Mouse (Mus musculus) limb, embryonic 10.5 days (tissue): Measurements from ENCODE around the gene Chst12. TPM values are rescaled to one million over a fixed set of nuclear protein-coding genes. Genes with fewer than 3 reads are reported as not detected.

Experiments used
- DNase-seq: peaks from one replicate; pipeline ENCODE4 v3.0.0-alpha.2; 2017; ENCODE audit warnings: low spot score
- H3K27ac ChIP-seq: fragments of 300-500 bp; sonication (generic); 2 replicates; pipeline ENCODE4 v1.5.1; 2016; ENCODE audit warnings: mild to moderate bottlenecking
- H3K27me3 ChIP-seq: fragments of 300-500 bp; sonication (generic); 2 replicates; pipeline ENCODE4 v1.6.1; 2016; ENCODE audit warnings: low read depth, mild to moderate bottlenecking; ENCODE audit not compliant: poor library complexity, severe bottlenecking
- H3K36me3 ChIP-seq: fragments of 300-500 bp; sonication (generic); 2 replicates; pipeline ENCODE4 v1.6.1; 2016; ENCODE audit warnings: mild to moderate bottlenecking, moderate library complexity
- H3K4me1 ChIP-seq: fragments of 300-500 bp; sonication (generic); 2 replicates; pipeline ENCODE4 v1.6.1; 2016
- H3K4me3 ChIP-seq: fragments of 300-500 bp; sonication (generic); 2 replicates; pipeline ENCODE4 v1.5.1; 2016; ENCODE audit warnings: mild to moderate bottlenecking, moderate library complexity
- H3K9me3 ChIP-seq: fragments of 300-500 bp; sonication (generic); replicated peaks from 2 replicates; pipeline ENCODE4 v1.6.1; 2016; ENCODE audit warnings: mild to moderate bottlenecking
- WGBS: fragments of 180-500 bp; shearing (Covaris S2); methylation state at CpG from one replicate; pipeline ENCODE4 v1.1.7; 2016; 5-methylcytosine and 5-hydroxymethylcytosine counted together
- polyA plus RNA-seq: library from polyadenylated mRNA; unstranded; fragments of >200 nt; fragmentation: Nextera tagmentation; extraction: Ambion mirVana; gene quantifications from 2 replicates; pipeline ENCODE4 v1.2.1, GENCODE M21; 2016

The Chst12 gene
- polyA plus RNA-seq, 1 experiment from 2014 or later: 20.7 TPM

GRCm38 (mm10) chr5:140538111-140538683 is 32.8 kb downstream of the Chst12 start:
- no peaks in the 10 kb centered on the region for H3K9me3 ChIP-seq
- peak; percentile 73 for DNase-seq
- no peak overlapping the region for H3K27ac ChIP-seq
- 50% methylated on average over 13 of the region's 13 CpGs for WGBS
- H3K4me1 ChIP-seq: peaks cover 13% of the 10 kb centered on the region
- no peaks in the 10 kb centered on the region for H3K36me3 ChIP-seq
- H3K27me3 ChIP-seq: peaks cover 4% of the 10 kb centered on the region; the same call in 1 of the 2 replicates
- H3K4me3 ChIP-seq: no peak overlapping the region

GRCm38 (mm10) chr5:140540106-140540505 is 34.8 kb downstream of the Chst12 start:
- WGBS: 12% methylated on average over 8 of the region's 8 CpGs
- Histone ChIP-seq H3K4me3 (no peak overlapping the region), H3K9me3 (no peaks in the 10 kb centered on the region), H3K36me3 (no peaks in the 10 kb centered on the region), H3K4me1 (peaks cover 13% of the 10 kb centered on the region), H3K27ac (no peak overlapping the region), H3K27me3 (peaks cover 4% of the 10 kb centered on the region; the same call in 1 of the 2 replicates)
- DNase-seq: peak; percentile 91

GRCm38 (mm10) chr5:140542811-140543575 is 37.6 kb downstream of the Chst12 start:
- no peak for DNase-seq
- H3K4me1 ChIP-seq: peaks cover 4% of the 10 kb centered on the region
- H3K9me3 ChIP-seq: no peaks in the 10 kb centered on the region
- H3K27me3 ChIP-seq: peaks cover 4% of the 10 kb centered on the region; the same call in 1 of the 2 replicates
- 0 out of 2 replicates have a peak overlapping the region, but pooled peaks have one; percentile 11 for H3K27ac ChIP-seq
- H3K36me3 ChIP-seq: no peaks in the 10 kb centered on the region
- 87% methylated on average over 9 of the region's 9 CpGs for WGBS
- no peak overlapping the region for H3K4me3 ChIP-seq

GRCm38 (mm10) chr5:140545651-140546050 is 40.3 kb downstream of the Chst12 start:
- WGBS: 63% methylated on average over 6 of the region's 6 CpGs

GRCm38 (mm10) chr5:140546332-140546731 is 41.0 kb downstream of the Chst12 start:
- no peaks in the 10 kb centered on the region for H3K27me3 ChIP-seq
- 85% methylated on average over 19 of the region's 19 CpGs for whole genome bisulfite sequencing
- no peaks in the 10 kb centered on the region for H3K9me3 ChIP-seq
- H3K27ac ChIP-seq: no peak overlapping the region
- no peak for DNase-seq
- H3K4me1 ChIP-seq: no peaks in the 10 kb centered on the region
- H3K36me3 ChIP-seq: no peaks in the 10 kb centered on the region
- H3K4me3 ChIP-seq: no peak overlapping the region

More at GRCm38 (mm10) chr5:140545651-140546050, 40.3 kb downstream of the Chst12 start:
- no peaks in the 10 kb centered on the region for H3K4me1 ChIP-seq
- H3K9me3 ChIP-seq: no peaks in the 10 kb centered on the region
- H3K4me3 ChIP-seq: no peak overlapping the region
- DNase-seq: no peak
- H3K27ac ChIP-seq: no peak overlapping the region
- no peaks in the 10 kb centered on the region for H3K27me3 ChIP-seq
- H3K36me3 ChIP-seq: no peaks in the 10 kb centered on the region

GRCm38 (mm10) chr5:140549306-140550047 is 44.1 kb downstream of the Chst12 start:
- no peaks in the 10 kb centered on the region for H3K27me3 ChIP-seq
- H3K9me3 ChIP-seq: no peaks in the 10 kb centered on the region
- WGBS: 61% methylated on average over 17 of the region's 17 CpGs
- DNase-seq: no peak
- H3K4me3 ChIP-seq: no peak overlapping the region
- H3K4me1 ChIP-seq: no peaks in the 10 kb centered on the region
- H3K27ac ChIP-seq: no peak overlapping the region
- H3K36me3 ChIP-seq: no peaks in the 10 kb centered on the region

- 92% methylated on average over 7 of the region's 7 CpGs for WGBS
- Histone ChIP-seq H3K9me3 (no peaks in the 10 kb centered on the region), H3K27ac (no peak overlapping the region), H3K36me3 (no peaks in the 10 kb centered on the region), H3K4me1 (peaks cover 7% of the 10 kb centered on the region), H3K4me3 (no peak overlapping the region), H3K27me3 (no peaks in the 10 kb centered on the region)
- no peak for DNase-seq
Measured at GRCm38 (mm10) chr5:140553719-140554118, 48.4 kb downstream of the Chst12 start.

- Histone ChIP-seq H3K27me3 (no peaks in the 10 kb centered on the region), H3K27ac (peak overlapping the region; percentile 68), H3K4me1 (peaks cover 7% of the 10 kb centered on the region), H3K36me3 (no peaks in the 10 kb centered on the region), H3K4me3 (no peak overlapping the region), H3K9me3 (no peaks in the 10 kb centered on the region)
- WGBS: 78% methylated on average over 3 of the region's 3 CpGs
- DNase-seq: no peak
Measured at GRCm38 (mm10) chr5:140556859-140557258, 51.5 kb downstream of the Chst12 start.

GRCm38 (mm10) chr5:140562601-140563000 is 57.3 kb downstream of the Chst12 start:
- no peak for DNase-seq
- Histone ChIP-seq H3K9me3 (no peaks in the 10 kb centered on the region), H3K4me1 (peaks cover 45% of the 10 kb centered on the region), H3K36me3 (no peaks in the 10 kb centered on the region), H3K27ac (no peak overlapping the region; the same call in 1 of the 2 replicates), H3K27me3 (0 out of 2 replicates have a peak, but pooled peaks cover 4% of the 10 kb centered on the region), H3K4me3 (no peak overlapping the region)
- WGBS: 78% methylated on average over 9 of the region's 9 CpGs

GRCm38 (mm10) chr5:140564896-140565295 is 59.5 kb downstream of the Chst12 start, which contains the start of gene Grifin:
TSS of gene Grifin (minus strand) at chr5:140565071.
- Histone ChIP-seq H3K4me3 (no peak within 1 kb of the TSS), H3K4me1 (peaks cover 56% of the 10 kb centered on the region), H3K27ac (0 out of 2 replicates have a peak within 1 kb of the TSS, but pooled peaks have one; percentile 28), H3K36me3 (no peaks in the 10 kb centered on the region), H3K9me3 (no peaks in the 10 kb centered on the region), H3K27me3 (0 out of 2 replicates have a peak, but pooled peaks cover 4% of the 10 kb centered on the region)
- WGBS: 79% methylated on average over 4 of the region's 4 CpGs
- no peak for DNase-seq

- Histone ChIP-seq H3K36me3 (no peaks in the 10 kb centered on the region), H3K4me1 (peaks cover 56% of the 10 kb centered on the region), H3K27ac (no peak overlapping the region), H3K9me3 (no peaks in the 10 kb centered on the region), H3K27me3 (0 out of 2 replicates have a peak, but pooled peaks cover 4% of the 10 kb centered on the region), H3K4me3 (no peak overlapping the region)
- 56% methylated on average over 5 of the region's 5 CpGs for WGBS
- no peak for DNase-seq
Measured at GRCm38 (mm10) chr5:140565451-140565850, 60.1 kb downstream of the Chst12 start.

- no peaks in the 10 kb centered on the region for H3K9me3 ChIP-seq
- peaks cover 56% of the 10 kb centered on the region for H3K4me1 ChIP-seq
- 78% methylated on average over 6 of the region's 6 CpGs for WGBS
- 0 out of 2 replicates have a peak overlapping the region, but pooled peaks have one; percentile 28 for H3K27ac ChIP-seq
- no peak for DNase-seq
- H3K4me3 ChIP-seq: no peak overlapping the region
- 0 out of 2 replicates have a peak, but pooled peaks cover 4% of the 10 kb centered on the region for H3K27me3 ChIP-seq
- H3K36me3 ChIP-seq: no peaks in the 10 kb centered on the region
Measured at GRCm38 (mm10) chr5:140565856-140566255, 60.5 kb downstream of the Chst12 start.
